Mouse (Mus musculus): ENCODE measurements around the gene Mex3d.

- TF ChIP-seq CTCF (IDR thresholded peaks at IDR 0.05; ENCODE audit: control insufficient read depth, insufficient read depth, insufficient replicate concordance, low read depth, low read length) (no peak), POLR2A (IDR thresholded peaks at IDR 0.05; ENCODE audit: control insufficient read depth, low read depth, low read length) (no peak)
Measured at GRCm38 (mm10) chr10:80389185-80389708, 1.8 kb upstream of the Mex3d start.

Measured in testis, adult 2 months (tissue).